Mouse (Mus musculus) forebrain, embryonic 12.5 days (tissue): ENCODE results near the gene Gm2431. TPM values are rescaled to one million over a fixed set of nuclear protein-coding genes. Genes with fewer than 3 reads are reported as not detected.

Experiments
- polyA plus RNA-seq: library from polyadenylated mRNA; unstranded; fragments of >200 nt; fragmentation: Nextera tagmentation; extraction: Ambion mirVana; gene quantifications from 2 replicates; pipeline ENCODE4 v1.2.1, GENCODE M21; 2016

Gm2431 gene
- polyA plus RNA-seq, 1 experiment from 2014 or later, result not detected

Other genes with a start within 250 kb of the Gm2431 start
- gene Mob2, start 197.3 kb downstream of the Gm2431 start, polyA plus RNA-seq, result 46.4 and 46.9 TPM in 2 replicates
- gene Dusp8, start 162.5 kb downstream of the Gm2431 start, polyA plus RNA-seq, result 45.0 and 45.8 TPM in 2 replicates
- gene Gm45618, start 137.6 kb downstream of the Gm2431 start, polyA plus RNA-seq, result not detected in 2 replicates
- gene Gm39115, start 122.3 kb downstream of the Gm2431 start, polyA plus RNA-seq, result not detected in 2 replicates
- not detected in 2 replicates for gene Gm45337, start 113.7 kb downstream of the Gm2431 start, polyA plus RNA-seq
- gene Gm29735, start 101.2 kb downstream of the Gm2431 start, polyA plus RNA-seq, result not detected in 2 replicates
- not detected in 2 replicates for gene Gm4553, start 92.6 kb downstream of the Gm2431 start, polyA plus RNA-seq
- not detected in 2 replicates for gene Krtap5-2, start 82.3 kb downstream of the Gm2431 start, polyA plus RNA-seq
- not detected in 2 replicates for gene Gm10153, start 68.0 kb downstream of the Gm2431 start, polyA plus RNA-seq
- gene Krtap5-3, start 57.0 kb downstream of the Gm2431 start, polyA plus RNA-seq, result not detected in 2 replicates
- gene Gm7579, start 46.5 kb downstream of the Gm2431 start, polyA plus RNA-seq, result not detected in 2 replicates
- gene Krtap5-5, start 28.4 kb downstream of the Gm2431 start, polyA plus RNA-seq, result not detected in 2 replicates
- gene Gm40460, start 17.3 kb downstream of the Gm2431 start, polyA plus RNA-seq, result not detected in 2 replicates
- not detected in 2 replicates for gene Gm4559, start 16.0 kb upstream of the Gm2431 start, polyA plus RNA-seq
- gene Krtap5-1, start 38.8 kb upstream of the Gm2431 start, polyA plus RNA-seq, result not detected in 2 replicates
- not detected in 2 replicates for gene Krtap5-4, start 45.2 kb upstream of the Gm2431 start, polyA plus RNA-seq
- gene Ifitm10, start 115.4 kb upstream of the Gm2431 start, polyA plus RNA-seq, result 0.34 and 0.45 TPM in 2 replicates
- gene Gm49369, start 124.3 kb upstream of the Gm2431 start, polyA plus RNA-seq, result 0.60 and 0.91 TPM in 2 replicates
- 132 TPM in 2 replicates for gene Ctsd, start 129.7 kb upstream of the Gm2431 start, polyA plus RNA-seq
- gene Syt8, start 176.5 kb upstream of the Gm2431 start, polyA plus RNA-seq, result not detected in 2 replicates
- gene Tnni2, start 183.5 kb upstream of the Gm2431 start, polyA plus RNA-seq, result 1.3 TPM in 1 of 2 replicates, not detected in the other
- 5.4 and 6.3 TPM in 2 replicates for gene Lsp1, start 202.5 kb upstream of the Gm2431 start, polyA plus RNA-seq
- gene Tnnt3, start 240.5 kb upstream of the Gm2431 start, polyA plus RNA-seq, result 0.78 TPM in 1 of 2 replicates, not detected in the other